Mouse (Mus musculus) liver, adult 2 months (tissue): ENCODE measurements at regions not wholly inside any gene's neighbourhood (a gene's known extent, or its start where the extent isn't known, plus 50 kb on each side); places are given as distances from the start of the nearest gene placed in this dataset.

Experiments used
- CTCF ChIP-seq: fragments of 200-500 bp; IDR thresholded peaks from 2 replicates; pipeline ENCODE4 v1.5.1; 2011; ENCODE audit warnings: low read depth, low read length, control low read depth
- POLR2A ChIP-seq: fragments of 200-500 bp; IDR thresholded peaks from 2 replicates; pipeline ENCODE4 v1.6.1; 2011; ENCODE audit warnings: low read length, control low read depth; ENCODE audit not compliant: insufficient read depth; ENCODE audit errors: extremely low read depth

GRCm38 (mm10) chr1:43374946-43375345, 69.4 kb upstream of the Nck2 start:
- TF ChIP-seq CTCF (no peak), POLR2A (no peak)
